Mouse (Mus musculus) kidney, postnatal 0 days (tissue): ENCODE measurements around the gene Smpd3. TPM values are rescaled to one million over a fixed set of nuclear protein-coding genes. Genes with fewer than 3 reads are reported as not detected.
A peak's percentile ranks its signal among the peaks of the same experiment; 100 is the strongest.

Source experiments
- ATAC-seq: fragments of 200-750 bp; cut with Nextera tagmentation; replicated peaks from 2 replicates; pipeline ENCODE4 v1.8.0; 2017; ENCODE audit warnings: low read depth, moderate number of reproducible peaks, moderate TSS enrichment, moderate library complexity; ENCODE audit not compliant: low FRiP score
- DNase-seq: peaks from one replicate; pipeline ENCODE4 v3.0.0-alpha.2; 2016; ENCODE audit warnings: low spot score
- H3K27ac ChIP-seq: fragments of 300-500 bp; sonication (generic); 2 replicates; pipeline ENCODE4 v1.5.1; 2014; ENCODE audit warnings: mild to moderate bottlenecking
- H3K27me3 ChIP-seq: fragments of 300-500 bp; sonication (generic); 2 replicates; pipeline ENCODE4 v1.6.1; 2014; ENCODE audit warnings: low read length, mixed read lengths; ENCODE audit not compliant: insufficient read depth
- H3K36me3 ChIP-seq: fragments of 300-500 bp; sonication (generic); 2 replicates; pipeline ENCODE4 v1.6.1; 2014; ENCODE audit warnings: low read length, mixed read lengths; ENCODE audit not compliant: insufficient read depth
- H3K4me1 ChIP-seq: fragments of 300-500 bp; sonication (generic); replicated peaks from 2 replicates; pipeline ENCODE4 v1.6.1; 2014; ENCODE audit warnings: antibody characterized with exemption, low read length, mixed read lengths; ENCODE audit not compliant: insufficient read depth
- H3K4me2 ChIP-seq: fragments of 300-500 bp; sonication (generic); 2 replicates; pipeline ENCODE4 v1.6.1; 2014; ENCODE audit warnings: mild to moderate bottlenecking, low read length, moderate library complexity, mixed read lengths
- H3K4me3 ChIP-seq: fragments of 300-500 bp; sonication (generic); replicated peaks from 2 replicates; pipeline ENCODE4 v1.5.1; 2014; ENCODE audit warnings: low read depth, low read length
- H3K9ac ChIP-seq: fragments of 300-500 bp; sonication (generic); 2 replicates; pipeline ENCODE4 v1.6.1; 2014; ENCODE audit warnings: low read depth, low read length
- H3K9me3 ChIP-seq: fragments of 300-500 bp; sonication (generic); replicated peaks from 2 replicates; pipeline ENCODE4 v1.6.1; 2016; ENCODE audit warnings: low read length, inconsistent platforms, mixed read lengths
- CTCF ChIP-seq: IDR thresholded peaks from 2 replicates; pipeline ENCODE4 v1.5.1; 2016; ENCODE audit warnings: antibody characterized with exemption, low read depth, mild to moderate bottlenecking, moderate library complexity
- WGBS: fragments of 180-500 bp; shearing (Covaris S2); extraction: QIAGEN DNeasy Blood & Tissue Kit; methylation state at CpG from one replicate; pipeline ENCODE4 v1.1.7; 2014; 5-methylcytosine and 5-hydroxymethylcytosine counted together
- polyA plus RNA-seq: library from polyadenylated mRNA; unstranded; fragments of >200 nt; fragmentation: Nextera tagmentation; extraction: Ambion mirVana; gene quantifications from 2 replicates; pipeline ENCODE4 v1.2.1, GENCODE M21; 2015

Gene Smpd3
- polyA plus RNA-seq, 1 experiment from 2014 or later, result 0.42 TPM

- ATAC-seq, result no peak
- Histone ChIP-seq H3K4me2 (no peak overlapping the region), H3K36me3 (no peaks in the 10 kb centered on the region), H3K9ac (no peak overlapping the region), H3K9me3 (no peaks in the 10 kb centered on the region), H3K4me1 (no peaks in the 10 kb centered on the region), H3K4me3 (no peak overlapping the region), H3K27ac (no peak overlapping the region), H3K27me3 (no peaks in the 10 kb centered on the region)
- no peak for DNase-seq
- TF ChIP-seq CTCF, result peak; percentile 26; the same call in 1 of the 2 replicates
- 69% methylated on average over 3 of the region's 3 CpGs for WGBS
Measured at GRCm38 (mm10) chr8:106368501-106368900, 30.7 kb upstream of the Smpd3 start.

- no peak for TF ChIP-seq CTCF
- no peak overlapping the region for H3K27ac ChIP-seq
- H3K9ac ChIP-seq, result no peak overlapping the region
- H3K27me3 ChIP-seq, result no peaks in the 10 kb centered on the region
- ATAC-seq (no peak), DNase-seq (no peak)
- no peak overlapping the region for H3K4me2 ChIP-seq
- WGBS, result 38% methylated on average over 5 of the region's 5 CpGs
- H3K4me1 ChIP-seq, result no peaks in the 10 kb centered on the region
- H3K4me3 ChIP-seq, result no peak overlapping the region
- H3K9me3 ChIP-seq, result no peaks in the 10 kb centered on the region
- H3K36me3 ChIP-seq, result no peaks in the 10 kb centered on the region
Measured at GRCm38 (mm10) chr8:106364837-106365236, 27.0 kb upstream of the Smpd3 start.

- Histone ChIP-seq H3K27ac (no peak overlapping the region), H3K27me3 (no peaks in the 10 kb centered on the region), H3K36me3 (no peaks in the 10 kb centered on the region), H3K9ac (no peak overlapping the region), H3K4me2 (no peak overlapping the region), H3K4me1 (no peaks in the 10 kb centered on the region), H3K4me3 (no peak overlapping the region), H3K9me3 (no peaks in the 10 kb centered on the region)
- no peak for TF ChIP-seq CTCF
- no peak for ATAC-seq
- 78% methylated on average over 8 of the region's 8 CpGs for WGBS
- no peak for DNase-seq
Measured at GRCm38 (mm10) chr8:106364278-106364677, 26.5 kb upstream of the Smpd3 start.

- no peaks in the 10 kb centered on the region for H3K36me3 ChIP-seq
- no peak overlapping the region for H3K9ac ChIP-seq
- H3K27ac ChIP-seq, result no peak overlapping the region
- H3K4me3 ChIP-seq, result no peak overlapping the region
- no peaks in the 10 kb centered on the region for H3K9me3 ChIP-seq
- no peaks in the 10 kb centered on the region for H3K27me3 ChIP-seq
- ATAC-seq, result no peak
- 75% methylated on average over 8 of the region's 8 CpGs for WGBS
- H3K4me2 ChIP-seq, result no peak overlapping the region
- no peaks in the 10 kb centered on the region for H3K4me1 ChIP-seq
- DNase-seq, result no peak
- TF ChIP-seq CTCF, result no peak
Measured at GRCm38 (mm10) chr8:106363321-106363720, 25.5 kb upstream of the Smpd3 start.

GRCm38 (mm10) chr8:106359650-106360338, 22.0 kb upstream of the Smpd3 start:
- H3K4me3 ChIP-seq, result no peak overlapping the region
- no peaks in the 10 kb centered on the region for H3K27me3 ChIP-seq
- DNase-seq (no peak), ATAC-seq (no peak)
- no peaks in the 10 kb centered on the region for H3K36me3 ChIP-seq
- TF ChIP-seq CTCF, result no peak
- no peaks in the 10 kb centered on the region for H3K9me3 ChIP-seq
- H3K27ac ChIP-seq, result no peak overlapping the region
- H3K9ac ChIP-seq, result no peak overlapping the region
- H3K4me2 ChIP-seq, result no peak overlapping the region
- H3K4me1 ChIP-seq, result no peaks in the 10 kb centered on the region
- 72% methylated on average over 4 of the region's 4 CpGs for WGBS

GRCm38 (mm10) chr8:106351135-106351534, 13.3 kb upstream of the Smpd3 start:
- H3K4me3 ChIP-seq, result no peak overlapping the region
- H3K9ac ChIP-seq, result no peak overlapping the region
- no peak for TF ChIP-seq CTCF
- no peak overlapping the region for H3K27ac ChIP-seq
- no peak overlapping the region for H3K4me2 ChIP-seq
- WGBS, result 55% methylated on average over 2 of the region's 2 CpGs
- H3K4me1 ChIP-seq, result no peaks in the 10 kb centered on the region
- no peaks in the 10 kb centered on the region for H3K36me3 ChIP-seq
- H3K27me3 ChIP-seq, result no peaks in the 10 kb centered on the region
- H3K9me3 ChIP-seq, result no peaks in the 10 kb centered on the region
- ATAC-seq (no peak), DNase-seq (no peak)

GRCm38 (mm10) chr8:106349398-106349797, 11.6 kb upstream of the Smpd3 start:
- 74% methylated on average over 11 of the region's 11 CpGs for WGBS
- DNase-seq (no peak), ATAC-seq (no peak)
- Histone ChIP-seq H3K36me3 (no peaks in the 10 kb centered on the region), H3K27ac (no peak overlapping the region), H3K27me3 (no peaks in the 10 kb centered on the region), H3K4me3 (no peak overlapping the region), H3K4me1 (no peaks in the 10 kb centered on the region), H3K9ac (no peak overlapping the region), H3K9me3 (no peaks in the 10 kb centered on the region), H3K4me2 (no peak overlapping the region)
- no peak for TF ChIP-seq CTCF
